Mouse (Mus musculus): ENCODE measurements around the gene Vmn1r47.
"Not testable (repeated sequence)": the region's sequence is repeated elsewhere in the genome, so short reads cannot be mapped to it uniquely, and the experiment has no call there.

Vmn1r47 gene

DNA sequence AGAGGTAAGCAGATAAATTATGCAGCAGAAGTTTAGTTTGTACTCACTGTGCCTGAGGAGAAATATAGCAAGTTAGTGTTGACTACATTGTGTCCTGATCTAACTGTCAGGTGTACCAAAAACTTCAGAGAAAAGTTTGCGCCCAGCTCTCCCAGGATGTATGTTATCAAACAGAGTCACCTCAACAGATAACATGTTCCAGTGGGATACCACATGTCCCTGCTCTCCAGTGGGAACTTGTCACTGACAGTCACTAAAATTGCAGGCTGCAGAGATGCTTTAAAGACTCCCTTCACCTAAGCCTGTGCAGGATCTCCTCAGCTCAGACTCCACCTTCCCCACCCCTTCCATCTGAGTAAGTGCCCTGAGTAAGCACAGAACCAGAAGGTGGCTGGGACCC lies at the start of gene Vmn1r47:
Gene Vmn1r47 (plus strand): TSS at position 301 of the 400 bp plus-strand sequence.
- not testable (repeated sequence) for DNase-seq

DNA sequence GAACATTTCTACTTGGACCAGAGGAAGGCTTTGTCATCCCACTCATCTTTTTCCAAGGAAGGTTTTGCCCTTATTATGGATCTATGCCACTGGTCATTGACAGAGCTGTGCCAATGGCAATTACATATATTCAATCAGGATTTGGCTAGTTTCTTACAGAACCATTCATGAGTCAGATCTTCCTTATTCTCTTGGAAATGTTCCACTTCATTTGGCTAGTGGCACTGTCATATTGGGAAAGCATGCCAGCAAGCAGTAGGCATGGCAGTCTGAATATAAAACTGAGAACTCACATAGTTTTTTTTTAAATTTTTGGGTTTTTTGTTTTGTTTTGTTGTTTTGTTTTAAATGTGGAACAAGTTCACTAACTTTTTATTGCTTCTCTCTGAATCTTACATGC lies 49.6 kb upstream of the Vmn1r47 start:
- no peak for DNase-seq

DNA sequence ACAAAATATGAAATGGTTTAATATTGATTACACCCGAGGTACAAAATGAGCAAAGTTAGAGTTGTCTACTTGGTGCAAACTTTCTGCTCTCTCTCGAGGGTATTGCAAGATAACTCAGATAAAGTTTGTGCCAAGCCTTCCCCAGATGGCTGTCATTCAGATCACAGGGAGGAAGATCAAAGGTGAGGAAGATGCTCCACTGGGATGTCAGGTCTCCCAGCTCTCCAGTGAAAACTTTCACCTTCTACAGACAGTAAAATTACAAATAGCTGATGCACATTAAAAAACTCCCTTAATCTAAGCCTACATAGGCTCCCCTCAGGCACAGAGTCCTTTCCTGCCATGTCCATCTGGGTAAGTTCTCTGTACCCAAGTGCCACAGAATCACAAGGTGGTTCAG lies 46.9 kb upstream of the Vmn1r47 start, which contains the start of gene Vmn1r46:
Gene Vmn1r46 (plus strand): TSS at position 301 of the 400 bp plus-strand sequence.
- DNase-seq: no peak

DNA sequence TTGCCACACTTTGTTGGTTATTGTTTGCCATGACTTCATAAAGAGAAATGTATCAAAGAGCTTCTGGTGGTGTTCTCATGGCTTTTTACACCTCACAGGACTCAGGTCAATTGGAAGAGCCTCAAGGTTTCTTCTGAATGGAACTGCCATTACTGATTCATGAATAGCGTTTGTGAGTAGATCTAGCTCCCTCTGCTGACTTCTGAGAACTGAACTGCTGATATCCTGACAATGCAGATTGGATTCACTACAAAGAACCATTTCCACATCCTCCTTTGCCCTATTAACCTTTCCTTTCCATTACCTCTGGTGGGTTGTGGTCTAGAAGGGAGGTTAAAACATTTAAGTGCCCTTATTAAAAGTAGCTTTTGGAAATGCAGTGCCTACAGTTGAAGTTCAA lies 30.0 kb upstream of the Vmn1r47 start:
- DNase-seq: peak; percentile 3

DNA sequence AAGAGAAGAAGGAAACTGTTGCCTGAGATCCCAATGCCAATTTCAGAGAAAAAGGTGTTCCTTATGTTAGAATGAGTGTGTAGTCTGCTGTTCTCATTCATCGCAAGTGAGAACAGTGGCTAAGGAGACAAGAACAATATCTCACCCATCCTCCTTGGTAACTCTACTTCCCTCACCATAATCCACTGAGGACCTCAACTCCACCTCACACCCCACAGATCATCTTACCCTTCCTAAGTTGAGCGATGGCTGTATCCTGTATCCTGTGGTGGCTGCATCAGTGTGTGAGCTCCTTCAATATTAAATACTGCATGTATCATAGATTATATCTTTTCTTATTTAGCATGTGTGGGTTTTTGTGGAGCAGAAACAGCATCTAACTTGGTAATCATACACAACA lies 20.8 kb downstream of the Vmn1r47 start, which contains the start of gene Vmn1r48:
Gene Vmn1r48 (minus strand): TSS at position 101 of the 400 bp plus-strand sequence.
- DNase-seq: not testable (repeated sequence)

All from lung, postnatal 36 days (tissue).